Mouse (Mus musculus) liver, embryonic 18 days (tissue): ENCODE data around the gene Slc25a34. TPM values are rescaled to one million over a fixed set of nuclear protein-coding genes. Genes with fewer than 3 reads are reported as not detected.

ENCODE experiments used
- polyA plus RNA-seq: library from polyadenylated mRNA; depleted of rRNA; stranded (reverse); fragments of >200 nt; gene quantifications from 2 replicates; pipeline ENCODE4 v1.2.3, GENCODE M21; 2012; rRNA removed

The Slc25a34 gene
- polyA plus RNA-seq: 0.41 and 0.46 TPM in 2 replicates

GRCm38 (mm10) chr4:141623666-141624065 is at the start of gene Slc25a34:
TSS of gene Slc25a34 (minus strand) at chr4:141623821.

GRCm38 (mm10) chr4:141664799-141665198 is 41.2 kb upstream of the Slc25a34 start, which contains the start of gene Plekhm2:
TSS of gene Plekhm2 (minus strand) at chr4:141664899.

GRCm38 (mm10) chr4:141618565-141619243 is 4.9 kb downstream of the Slc25a34 start, which contains the start of gene Tmem82:
TSS of gene Tmem82 (minus strand) at chr4:141618633.

GRCm38 (mm10) chr4:141605861-141606260 is 17.8 kb downstream of the Slc25a34 start, which contains the start of gene Fblim1:
TSS of gene Fblim1 (minus strand) at chr4:141606096.

Other genes starting within 250 kb of the Slc25a34 start
- 0.01 TPM in 1 of 2 replicates, not detected in the other for gene Clcnka, start 225.1 kb downstream of the Slc25a34 start, polyA plus RNA-seq
- not detected in 2 replicates for gene Clcnkb, start 207.8 kb downstream of the Slc25a34 start, polyA plus RNA-seq
- 0.14 TPM in 2 replicates for gene Hspb7, start 203.0 kb downstream of the Slc25a34 start, polyA plus RNA-seq
- not detected in 2 replicates for gene Srarp, start 187.7 kb downstream of the Slc25a34 start, polyA plus RNA-seq
- gene Zbtb17, start 179.2 kb downstream of the Slc25a34 start, polyA plus RNA-seq: 7.9 and 8.9 TPM in 2 replicates
- gene Spen, start 85.2 kb downstream of the Slc25a34 start, polyA plus RNA-seq: 1.1 and 1.8 TPM in 2 replicates
- 1.7 and 1.8 TPM in 2 replicates for gene Fblim1, start 17.7 kb downstream of the Slc25a34 start, polyA plus RNA-seq
- 7.4 and 8.5 TPM in 2 replicates for gene Tmem82, start 5.2 kb downstream of the Slc25a34 start, polyA plus RNA-seq
- gene Plekhm2, start 41.1 kb upstream of the Slc25a34 start, polyA plus RNA-seq: 5.0 and 6.1 TPM in 2 replicates
- gene Rsc1a1, start 61.8 kb upstream of the Slc25a34 start, polyA plus RNA-seq: 9.1 and 12.8 TPM in 2 replicates
- 13.2 and 13.5 TPM in 2 replicates for gene Ddi2, start 99.6 kb upstream of the Slc25a34 start, polyA plus RNA-seq
- gene Agmat, start 122.9 kb upstream of the Slc25a34 start, polyA plus RNA-seq: 39.3 and 45.7 TPM in 2 replicates
- gene Dnajc16, start 167.1 kb upstream of the Slc25a34 start, polyA plus RNA-seq: 3.0 and 3.6 TPM in 2 replicates
- 7.8 and 8.2 TPM in 2 replicates for gene Casp9, start 169.8 kb upstream of the Slc25a34 start, polyA plus RNA-seq
- gene Cela2a, start 202.3 kb upstream of the Slc25a34 start, polyA plus RNA-seq: 0.05 and 8.8 TPM in 2 replicates
- gene Ctrc, start 222.5 kb upstream of the Slc25a34 start, polyA plus RNA-seq: not detected in 2 replicates